Mouse (Mus musculus) heart, adult 10 weeks (tissue): Measurements from ENCODE around the gene Gpr156. TPM values are rescaled to one million over a fixed set of nuclear protein-coding genes. Genes with fewer than 3 reads are reported as not detected.

Experiments used
- polyA plus RNA-seq: library from polyadenylated mRNA; stranded (reverse); fragments of 350-450 nt; fragmentation: Illumina TruSeq; extraction: RNeasy Lipid Tissue Mini Kit (QIAGEN cat#74804); gene quantifications from one replicate; pipeline ENCODE4 v1.2.3, GENCODE M21; 2014; ENCODE audit warnings: low read depth, low replicate concordance

The Gpr156 gene
- not detected for polyA plus RNA-seq

DNA sequence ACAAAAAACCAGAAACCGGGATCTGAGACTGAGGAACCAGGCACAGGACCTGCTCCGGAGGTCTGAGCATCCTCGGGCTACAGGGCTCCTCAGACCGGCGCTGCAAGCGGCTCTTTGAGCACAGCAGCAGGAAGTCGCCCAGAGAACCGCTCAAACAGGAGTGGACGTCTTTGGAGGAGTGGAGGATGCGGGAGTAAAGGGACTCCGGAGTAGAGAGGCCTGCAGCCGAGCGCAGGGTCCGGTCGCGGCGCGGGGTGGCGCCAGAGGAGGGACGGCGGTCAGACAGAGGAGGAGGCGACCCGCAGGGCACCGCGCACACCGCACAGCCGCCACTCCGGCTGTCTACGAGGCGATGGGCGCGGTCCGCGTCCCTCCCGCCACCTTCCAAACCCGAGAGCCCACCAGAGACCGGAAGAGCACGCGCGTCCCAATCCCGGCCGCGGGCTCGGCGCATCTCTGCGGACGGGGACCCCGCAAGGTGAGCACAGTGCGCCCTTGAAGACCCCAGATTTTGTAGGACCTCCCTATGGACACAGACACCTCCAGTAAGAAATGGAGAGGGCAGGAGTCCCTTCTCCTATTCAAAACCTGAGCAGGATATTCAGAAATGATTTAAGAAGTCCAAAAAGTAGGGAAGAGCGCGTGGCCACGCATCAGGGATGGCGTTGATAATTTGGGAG is at the start of gene Gpr156:
Gene Gpr156 (plus strand): TSS at position 359 of the 680 bp plus-strand sequence.

DNA sequence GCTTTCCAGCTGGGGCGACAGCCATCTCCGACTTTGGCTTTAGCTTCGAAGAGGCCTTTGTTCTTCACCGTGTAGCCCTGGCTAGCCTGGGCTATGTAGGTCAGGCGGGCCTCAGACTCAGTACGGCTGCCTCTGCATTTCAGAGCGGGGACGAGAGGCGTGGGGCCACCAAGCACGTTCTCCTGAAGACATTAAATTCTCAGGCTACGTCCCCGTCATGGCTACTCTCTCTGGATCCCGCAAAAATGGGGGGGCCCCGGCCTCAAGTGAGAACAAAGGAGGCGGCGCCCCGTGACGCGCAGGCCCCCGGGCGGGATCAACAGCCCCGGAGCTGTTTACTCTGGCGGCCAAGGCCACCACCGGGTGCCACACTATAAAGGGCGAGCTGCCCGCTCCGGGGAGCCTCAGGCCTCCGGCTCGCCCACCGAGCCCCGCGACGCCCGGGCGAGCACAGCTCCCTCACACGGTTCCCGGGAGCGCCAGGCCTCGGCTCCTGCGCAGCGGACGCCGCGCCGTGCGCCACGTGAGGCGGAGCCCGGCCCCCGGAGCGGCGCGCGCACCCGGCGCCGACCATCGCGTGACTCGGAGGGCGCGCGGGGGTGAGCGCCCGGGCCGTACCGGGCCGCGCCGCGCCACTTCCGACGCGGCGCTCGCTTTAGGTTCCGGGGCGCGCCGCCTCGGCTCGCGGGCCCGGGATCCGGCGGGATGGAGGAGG is 48.3 kb upstream of the Gpr156 start, which contains the start of gene Lrrc58:
Gene Lrrc58 (plus strand): TSS at position 599 of the 715 bp plus-strand sequence.

Other genes with a start within 250 kb of the Gpr156 start
- gene Fstl1, start 139.6 kb upstream of the Gpr156 start, polyA plus RNA-seq = 67.0 TPM
- gene Gm36028, start 55.4 kb upstream of the Gpr156 start, polyA plus RNA-seq = not detected
- gene Lrrc58, start 48.1 kb upstream of the Gpr156 start, polyA plus RNA-seq = 18.9 TPM
- 21.2 TPM for gene Gsk3b, start 172.5 kb downstream of the Gpr156 start, polyA plus RNA-seq